Mouse (Mus musculus) forebrain, postnatal 0 days (tissue): ENCODE data around the gene Trim47. TPM values are rescaled to one million over a fixed set of nuclear protein-coding genes. Genes with fewer than 3 reads are reported as not detected.

Experiments
- ATAC-seq: fragments of 200-750 bp; cut with Nextera tagmentation; 2 replicates; pipeline ENCODE4 v1.8.0; 2017; ENCODE audit warnings: mild to moderate bottlenecking, moderate library complexity
- DNase-seq: peaks from one replicate; pipeline ENCODE4 v3.0.0-alpha.2; 2015
- H3K27ac ChIP-seq: fragments of 300-500 bp; sonication (generic); 2 replicates; pipeline ENCODE4 v1.5.1; 2014; ENCODE audit warnings: low read depth, mild to moderate bottlenecking, antibody characterized with exemption, low read length, moderate library complexity, mixed read lengths
- H3K27me3 ChIP-seq: fragments of 300-500 bp; sonication (generic); 2 replicates; pipeline ENCODE4 v1.6.1; 2014; ENCODE audit warnings: mild to moderate bottlenecking, low read length, mixed read lengths; ENCODE audit not compliant: insufficient read depth
- H3K36me3 ChIP-seq: fragments of 300-500 bp; sonication (generic); 2 replicates; pipeline ENCODE4 v1.6.1; 2014; ENCODE audit warnings: mild to moderate bottlenecking, moderate library complexity; ENCODE audit not compliant: insufficient read depth
- H3K4me1 ChIP-seq: fragments of 300-500 bp; sonication (generic); 2 replicates; pipeline ENCODE4 v1.6.1; 2014; ENCODE audit warnings: antibody characterized with exemption; ENCODE audit not compliant: insufficient read depth
- H3K4me2 ChIP-seq: fragments of 300-500 bp; sonication (generic); 2 replicates; pipeline ENCODE4 v1.6.1; 2014; ENCODE audit warnings: low read depth, mild to moderate bottlenecking, moderate library complexity
- H3K4me3 ChIP-seq: fragments of 300-500 bp; sonication (generic); 2 replicates; pipeline ENCODE4 v1.5.1; 2014; ENCODE audit warnings: low read depth, low read length, mixed read lengths
- H3K9ac ChIP-seq: fragments of 300-500 bp; sonication (generic); 2 replicates; pipeline ENCODE4 v1.6.1; 2014; ENCODE audit warnings: mild to moderate bottlenecking
- H3K9me3 ChIP-seq: fragments of 300-500 bp; sonication (generic); 2 replicates; pipeline ENCODE4 v1.6.1; 2016; ENCODE audit warnings: low read length
- CTCF ChIP-seq: sonication (generic); IDR thresholded peaks from 2 replicates; pipeline ENCODE4 v1.5.1; 2016; ENCODE audit warnings: antibody characterized with exemption, control low read depth, low read depth
- WGBS: fragments of 180-500 bp; shearing (Covaris S2); extraction: QIAGEN DNeasy Blood & Tissue Kit; methylation state at CpG from one replicate; pipeline ENCODE4 v1.1.7; 2014; 5-methylcytosine and 5-hydroxymethylcytosine counted together
- polyA plus RNA-seq: library from polyadenylated mRNA; unstranded; fragments of >200 nt; fragmentation: Nextera tagmentation; extraction: Ambion mirVana; gene quantifications from 2 replicates; pipeline ENCODE4 v1.2.1, GENCODE M21; 2015
- total RNA-seq: library from RNA; depleted of rRNA; stranded (reverse); fragments of >200 nt; gene quantifications from 2 replicates; pipeline ENCODE4 v1.2.3, GENCODE M21; 2014

The Trim47 gene
- total and polyA plus RNA-seq, 2 experiments from 2014 or later, result 7.8 to 13.0 TPM

DNA sequence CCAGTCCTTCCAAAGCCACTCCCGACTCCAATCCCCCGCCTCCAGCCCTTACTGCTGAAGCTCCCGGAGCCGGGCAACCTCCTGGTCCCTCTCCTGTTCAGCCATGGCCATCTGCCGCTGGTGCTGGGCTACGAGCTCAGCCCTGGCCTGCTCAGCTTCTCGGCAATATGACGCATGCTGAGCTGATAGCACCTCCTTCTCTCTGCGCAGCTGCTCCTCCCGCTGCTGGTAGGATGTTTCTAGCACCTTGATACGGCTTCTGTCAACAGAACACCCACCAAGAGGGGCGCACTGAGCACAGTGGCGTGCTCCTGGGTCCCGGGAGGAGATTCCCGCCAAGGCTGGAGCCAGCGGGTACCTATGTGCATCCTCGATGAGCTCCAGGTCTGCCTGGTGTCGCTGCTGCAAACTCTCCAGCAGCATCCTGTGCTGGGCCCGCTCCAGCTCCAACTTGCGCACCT, 21.8 kb upstream of the Trim47 start:
- H3K9me3 ChIP-seq, result no peaks in the 10 kb centered on the region
- no peak for TF ChIP-seq CTCF
- no peak overlapping the region for H3K9ac ChIP-seq
- no peak overlapping the region for H3K27ac ChIP-seq
- H3K4me3 ChIP-seq, result no peak overlapping the region
- no peaks in the 10 kb centered on the region for H3K27me3 ChIP-seq
- no peaks in the 10 kb centered on the region for H3K4me1 ChIP-seq
- ATAC-seq (no peak), DNase-seq (no peak)
- 69% methylated on average over 20 of the region's 20 CpGs for WGBS
- no peak overlapping the region for H3K4me2 ChIP-seq
- H3K36me3 ChIP-seq, result peaks cover 97% of the 10 kb centered on the region

GRCm38 (mm10) chr11:116146294-116146985, 19.4 kb upstream of the Trim47 start:
- H3K9me3 ChIP-seq, result no peaks in the 10 kb centered on the region
- TF ChIP-seq CTCF, result no peak
- peak; percentile 45 for DNase-seq
- no peak overlapping the region for H3K4me2 ChIP-seq
- H3K9ac ChIP-seq, result no peak overlapping the region
- H3K4me3 ChIP-seq, result no peak overlapping the region
- WGBS, result 71% methylated on average over 25 of the region's 25 CpGs
- H3K36me3 ChIP-seq, result peaks cover 94% of the 10 kb centered on the region
- H3K27me3 ChIP-seq, result no peaks in the 10 kb centered on the region
- H3K27ac ChIP-seq, result 0 out of 2 replicates have a peak overlapping the region, but pooled peaks have one; percentile 35
- no peaks in the 10 kb centered on the region for H3K4me1 ChIP-seq
- ATAC-seq, result peak; percentile 63

GRCm38 (mm10) chr11:116145481-116146293, 18.7 kb upstream of the Trim47 start:
- Histone ChIP-seq H3K27me3 (no peaks in the 10 kb centered on the region), H3K36me3 (peaks cover 86% of the 10 kb centered on the region), H3K4me1 (no peaks in the 10 kb centered on the region), H3K27ac (peak overlapping the region; percentile 57; the same call in 1 of the 2 replicates), H3K9ac (no peak overlapping the region), H3K9me3 (no peaks in the 10 kb centered on the region), H3K4me3 (no peak overlapping the region), H3K4me2 (no peak overlapping the region)
- no peak for TF ChIP-seq CTCF
- ATAC-seq, result peak; percentile 4; the same call in 1 of the 2 replicates
- WGBS, result 53% methylated on average over 18 of the region's 18 CpGs
- no peak for DNase-seq

DNA sequence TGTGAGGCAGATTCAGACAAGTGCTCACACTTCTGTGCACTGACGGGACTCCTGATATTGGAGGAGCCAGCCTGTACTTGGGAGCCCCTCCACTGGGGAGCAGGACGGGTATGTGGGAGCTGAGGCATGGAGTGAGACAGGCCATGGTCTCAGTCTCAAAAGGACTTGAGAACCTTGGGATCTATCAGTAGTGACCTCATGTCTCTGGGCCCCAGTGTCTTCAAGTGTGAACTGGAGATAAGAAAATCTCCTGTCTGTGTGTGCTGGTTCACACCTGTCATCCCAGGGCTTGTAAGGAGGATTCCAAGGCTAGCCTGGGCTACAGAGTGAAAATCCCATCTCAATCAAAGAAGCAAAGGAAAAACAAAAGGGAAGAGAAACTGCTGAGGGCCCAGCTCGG, 16.5 kb upstream of the Trim47 start:
- no peak for TF ChIP-seq CTCF
- H3K4me1 ChIP-seq, result no peaks in the 10 kb centered on the region
- H3K27ac ChIP-seq, result no peak overlapping the region
- ATAC-seq (no peak), DNase-seq (no peak)
- no peaks in the 10 kb centered on the region for H3K27me3 ChIP-seq
- no peak overlapping the region for H3K4me3 ChIP-seq
- no peak overlapping the region for H3K9ac ChIP-seq
- no peaks in the 10 kb centered on the region for H3K9me3 ChIP-seq
- peaks cover 66% of the 10 kb centered on the region for H3K36me3 ChIP-seq
- WGBS, result 94% methylated on average over 3 of the region's 3 CpGs
- no peak overlapping the region for H3K4me2 ChIP-seq

- no peak for ATAC-seq
- Histone ChIP-seq H3K4me1 (no peaks in the 10 kb centered on the region), H3K4me2 (no peak overlapping the region), H3K36me3 (peaks cover 55% of the 10 kb centered on the region), H3K4me3 (no peak overlapping the region), H3K27ac (no peak overlapping the region), H3K9me3 (no peaks in the 10 kb centered on the region), H3K27me3 (no peaks in the 10 kb centered on the region), H3K9ac (no peak overlapping the region)
- no peak for TF ChIP-seq CTCF
- 78% methylated on average over 10 of the region's 10 CpGs for WGBS
- DNase-seq, result no peak
Observed at GRCm38 (mm10) chr11:116142211-116142991, 15.4 kb upstream of the Trim47 start.

GRCm38 (mm10) chr11:116138468-116139138, 11.6 kb upstream of the Trim47 start, which contains the start of gene Mrpl38:
Gene Mrpl38 (minus strand): TSS chr11:116138868.
- Histone ChIP-seq H3K27ac (peak within 1 kb of the TSS; percentile 66), H3K4me2 (peak within 1 kb of the TSS; percentile 69), H3K36me3 (peaks cover 36% of the 10 kb centered on the region), H3K27me3 (no peaks in the 10 kb centered on the region), H3K4me3 (peak within 1 kb of the TSS; percentile 68), H3K9me3 (no peaks in the 10 kb centered on the region), H3K9ac (peak within 1 kb of the TSS; percentile 78), H3K4me1 (no peaks in the 10 kb centered on the region)
- TF ChIP-seq CTCF, result peak; percentile 81
- WGBS, result under 1% methylated on average over 58 of the region's 60 CpGs
- ATAC-seq (peak; percentile 97), DNase-seq (peak; percentile 92)
